Mouse (Mus musculus) heart, postnatal 0 days (tissue): ENCODE data around the gene Prkar2b.

Experiments
- CTCF ChIP-seq: IDR thresholded peaks from 2 replicates; pipeline ENCODE4 v1.5.1; 2016; ENCODE audit warnings: antibody characterized with exemption, control low read depth, low read depth
- EP300 ChIP-seq: IDR thresholded peaks from 2 replicates; pipeline ENCODE4 v1.6.1; 2016; ENCODE audit warnings: antibody characterized with exemption, low read depth

GRCm38 (mm10) chr12:32054476-32055166 lies 6.5 kb downstream of the Prkar2b start:
- TF ChIP-seq CTCF (no peak), EP300 (no peak)
